Mouse (Mus musculus) C2C12 (cell line): ENCODE results near the gene 9230112D13Rik. TPM values are rescaled to one million over a fixed set of nuclear protein-coding genes. Genes with fewer than 3 reads are reported as not detected.

Experiments used
- H3K27me3 ChIP-seq: one replicate; pipeline ENCODE4 v1.6.1; 2011; ENCODE audit not compliant: control insufficient read depth, insufficient read depth, insufficient read length
- H3K36me3 ChIP-seq: one replicate; pipeline ENCODE4 v1.6.1; 2011; ENCODE audit not compliant: control insufficient read depth, insufficient read depth
- H3K4me3 ChIP-seq: one replicate; pipeline ENCODE4 v1.5.1; 2011; ENCODE audit warnings: mild to moderate bottlenecking, control low read depth; ENCODE audit not compliant: poor library complexity, insufficient read depth, severe bottlenecking
- H3K79me2 ChIP-seq: one replicate; pipeline ENCODE4 v1.6.1; 2011; ENCODE audit not compliant: control insufficient read depth, insufficient read depth
- H3K79me3 ChIP-seq: one replicate; pipeline ENCODE4 v1.6.1; 2011; ENCODE audit warnings: low read depth, control low read depth
- H3ac ChIP-seq: one replicate; pipeline ENCODE3; 2011; ENCODE audit warnings: low read depth; ENCODE audit not compliant: control insufficient read depth, insufficient read length
- CEBPB ChIP-seq: IDR thresholded peaks from one replicate; pipeline ENCODE4 v1.6.1; 2011; ENCODE audit warnings: low read depth, mild to moderate bottlenecking, control low read depth, moderate library complexity
- CTCF ChIP-seq: IDR thresholded peaks from one replicate; pipeline ENCODE4 v1.5.1; 2011; ENCODE audit not compliant: control insufficient read depth, insufficient read depth, insufficient read length
- FOSL1 ChIP-seq: IDR thresholded peaks from one replicate; pipeline ENCODE4 v1.8.0; 2011; ENCODE audit warnings: mild to moderate bottlenecking, low read length; ENCODE audit not compliant: poor library complexity, insufficient read depth, severe bottlenecking
- MAX ChIP-seq: IDR thresholded peaks from one replicate; pipeline ENCODE4 v1.6.1; 2011; ENCODE audit warnings: mild to moderate bottlenecking, control low read depth
- MYOD1 ChIP-seq: IDR thresholded peaks from one replicate; pipeline ENCODE4 v1.6.1; 2011; ENCODE audit warnings: low read depth; ENCODE audit not compliant: control insufficient read depth, insufficient read length
- MYOG ChIP-seq: IDR thresholded peaks from one replicate; pipeline ENCODE4 v1.6.1; 2011; ENCODE audit not compliant: control insufficient read depth, insufficient read length; ENCODE audit errors: extremely low read depth
- USF1 ChIP-seq: IDR thresholded peaks from one replicate; pipeline ENCODE4 v1.6.1; 2011; ENCODE audit warnings: low read depth, mild to moderate bottlenecking, control low read depth, moderate library complexity
- long read RNA-seq, 2 experiments: library from polyadenylated mRNA; unstranded; transcript quantifications; one replicate each; pipeline ENCODE4 v2.0.0; 2019 to 2020
- polyA plus RNA-seq: library from polyadenylated mRNA; unstranded; fragments of >200 nt; fragmentation: generic; extraction: Trizol; gene quantifications from one replicate; pipeline ENCODE4 v1.2.1, GENCODE M21; 2012; ENCODE audit warnings: missing spikeins

9230112D13Rik gene
- polyA plus RNA-seq = not detected
- long read RNA-seq, experiment 1 = 0 reads
- long read RNA-seq, experiment 2 = 0 reads

GRCm38 (mm10) chr14:34522701-34523100 is at the start of gene 9230112D13Rik:
Gene 9230112D13Rik, minus strand, starts transcription at chr14:34522801.
- Histone ChIP-seq H3ac (no peak within 1 kb of the TSS), H3K36me3 (no peaks in the 10 kb centered on the region), H3K4me3 (no peak within 1 kb of the TSS), H3K79me2 (no peaks in the 10 kb centered on the region), H3K27me3 (no peaks in the 10 kb centered on the region), H3K79me3 (no peaks in the 10 kb centered on the region)
- TF ChIP-seq MYOG (no peak), FOSL1 (no peak), CTCF (no peak), MAX (no peak), MYOD1 (no peak), CEBPB (no peak)

- no peaks in the 10 kb centered on the region for H3K27me3 ChIP-seq
- no peaks in the 10 kb centered on the region for H3K79me3 ChIP-seq
- H3K4me3 ChIP-seq = no peak overlapping the region
- no peaks in the 10 kb centered on the region for H3K79me2 ChIP-seq
- H3K36me3 ChIP-seq = no peaks in the 10 kb centered on the region
- no peak overlapping the region for H3ac ChIP-seq
- TF ChIP-seq USF1 (no peak), MYOG (no peak), MAX (no peak), CTCF (no peak), CEBPB (no peak), FOSL1 (no peak), MYOD1 (no peak)
Observed at GRCm38 (mm10) chr14:34571610-34572387, 49.2 kb upstream of the 9230112D13Rik start.

GRCm38 (mm10) chr14:34570903-34571302 is 48.3 kb upstream of the 9230112D13Rik start:
- Histone ChIP-seq H3ac (no peak overlapping the region), H3K79me3 (no peaks in the 10 kb centered on the region), H3K27me3 (no peaks in the 10 kb centered on the region), H3K4me3 (no peak overlapping the region), H3K36me3 (no peaks in the 10 kb centered on the region), H3K79me2 (no peaks in the 10 kb centered on the region)
- TF ChIP-seq USF1 = no peak
- TF ChIP-seq MAX = no peak
- TF ChIP-seq CEBPB = no peak
- TF ChIP-seq MYOG = no peak
- no peak for TF ChIP-seq FOSL1
- no peak for TF ChIP-seq MYOD1
- no peak for TF ChIP-seq CTCF

- H3K4me3 ChIP-seq = no peak overlapping the region
- no peak overlapping the region for H3ac ChIP-seq
- H3K79me3 ChIP-seq = no peaks in the 10 kb centered on the region
- no peaks in the 10 kb centered on the region for H3K36me3 ChIP-seq
- TF ChIP-seq CTCF (peak; percentile 65), MAX (no peak), MYOD1 (no peak), FOSL1 (no peak)
- H3K79me2 ChIP-seq = no peaks in the 10 kb centered on the region
- no peaks in the 10 kb centered on the region for H3K27me3 ChIP-seq
Observed at GRCm38 (mm10) chr14:34570294-34570693, 47.7 kb upstream of the 9230112D13Rik start.

- Histone ChIP-seq H3K79me3 (no peaks in the 10 kb centered on the region), H3K4me3 (no peak overlapping the region), H3K27me3 (no peaks in the 10 kb centered on the region), H3ac (no peak overlapping the region), H3K79me2 (no peaks in the 10 kb centered on the region), H3K36me3 (no peaks in the 10 kb centered on the region)
- TF ChIP-seq CTCF (no peak), MYOD1 (no peak), MAX (no peak), MYOG (no peak), CEBPB (no peak), USF1 (no peak), FOSL1 (no peak)
Observed at GRCm38 (mm10) chr14:34569534-34570194, 47.1 kb upstream of the 9230112D13Rik start.

GRCm38 (mm10) chr14:34568626-34569025 is 46.0 kb upstream of the 9230112D13Rik start:
- Histone ChIP-seq H3K79me2 (no peaks in the 10 kb centered on the region), H3K27me3 (no peaks in the 10 kb centered on the region), H3K36me3 (no peaks in the 10 kb centered on the region), H3K4me3 (no peak overlapping the region), H3ac (no peak overlapping the region), H3K79me3 (no peaks in the 10 kb centered on the region)
- TF ChIP-seq USF1 = no peak
- no peak for TF ChIP-seq CTCF
- no peak for TF ChIP-seq MAX
- TF ChIP-seq MYOG = no peak
- TF ChIP-seq MYOD1 = no peak
- no peak for TF ChIP-seq CEBPB
- no peak for TF ChIP-seq FOSL1
